Mouse (Mus musculus) limb, embryonic 15.5 days (tissue): ENCODE measurements at regions not wholly inside any gene's neighbourhood (a gene's known extent, or its start where the extent isn't known, plus 50 kb on each side); places are given as distances from the start of the nearest gene placed in this dataset.

ENCODE experiments used
- ATAC-seq: fragments of 200-750 bp; cut with Nextera tagmentation; 2 replicates; pipeline ENCODE4 v1.8.0; 2017; ENCODE audit warnings: low read depth, moderate TSS enrichment; ENCODE audit not compliant: insufficient number of reproducible peaks, low FRiP score, low TSS enrichment
- H3K27ac ChIP-seq: fragments of 300-500 bp; sonication (generic); 2 replicates; pipeline ENCODE4 v1.5.1; 2015; ENCODE audit warnings: moderate library complexity, mild to moderate bottlenecking, inconsistent platforms
- H3K27me3 ChIP-seq: fragments of 300-500 bp; sonication (generic); 2 replicates; pipeline ENCODE4 v1.6.1; 2015; ENCODE audit warnings: inconsistent platforms
- H3K36me3 ChIP-seq: fragments of 300-500 bp; sonication (generic); 2 replicates; pipeline ENCODE4 v1.6.1; 2015; ENCODE audit warnings: inconsistent platforms
- H3K4me1 ChIP-seq: fragments of 300-500 bp; sonication (generic); 2 replicates; pipeline ENCODE4 v1.6.1; 2015; ENCODE audit warnings: inconsistent platforms
- H3K4me2 ChIP-seq: fragments of 300-500 bp; sonication (generic); 2 replicates; pipeline ENCODE4 v1.6.1; 2015; ENCODE audit warnings: mild to moderate bottlenecking, inconsistent platforms
- H3K4me3 ChIP-seq: fragments of 300-500 bp; sonication (generic); 2 replicates; pipeline ENCODE4 v1.5.1; 2015; ENCODE audit warnings: mild to moderate bottlenecking, inconsistent platforms
- H3K9ac ChIP-seq: fragments of 300-500 bp; sonication (generic); 2 replicates; pipeline ENCODE4 v1.6.1; 2015; ENCODE audit warnings: inconsistent platforms
- H3K9me3 ChIP-seq: fragments of 300-500 bp; sonication (generic); 2 replicates; pipeline ENCODE4 v1.6.1; 2016; ENCODE audit warnings: inconsistent platforms
- WGBS: fragments of 180-500 bp; shearing (Covaris S2); methylation state at CpG from one replicate; pipeline ENCODE4 v1.1.7; 2015; 5-methylcytosine and 5-hydroxymethylcytosine counted together

GRCm38 (mm10) chr15:61532808-61533207 is 610.0 kb upstream of the A1bg start:
- Histone ChIP-seq H3K27ac (no peak overlapping the region), H3K4me2 (no peak overlapping the region), H3K4me3 (no peak overlapping the region), H3K9ac (no peak overlapping the region), H3K4me1 (no peaks in the 10 kb centered on the region), H3K9me3 (no peaks in the 10 kb centered on the region), H3K36me3 (no peaks in the 10 kb centered on the region), H3K27me3 (no peaks in the 10 kb centered on the region)
- ATAC-seq, result no peak
- WGBS, result 72% methylated on average over 7 of the region's 7 CpGs

DNA sequence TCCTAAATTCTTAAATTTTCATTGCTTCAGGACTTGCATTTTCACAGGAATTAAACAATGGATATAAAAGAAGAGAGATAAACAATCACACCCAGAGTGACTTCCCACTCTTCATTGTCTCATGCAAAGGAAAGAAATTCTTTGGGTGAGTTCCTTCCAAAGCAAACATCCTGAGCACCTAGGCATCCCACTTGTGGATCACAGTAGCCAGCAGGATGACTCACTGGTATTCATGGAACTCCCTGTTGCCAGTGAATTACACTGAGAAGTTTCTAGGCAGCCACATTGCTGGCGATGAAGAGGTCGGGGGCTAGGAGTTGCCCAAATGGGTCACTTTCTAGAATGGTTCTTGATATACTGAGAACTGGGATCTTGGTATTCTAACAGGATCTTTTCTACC is 609.2 kb upstream of the A1bg start:
- Histone ChIP-seq H3K4me2 (no peak overlapping the region), H3K27me3 (no peaks in the 10 kb centered on the region), H3K4me3 (no peak overlapping the region), H3K9me3 (no peaks in the 10 kb centered on the region), H3K36me3 (no peaks in the 10 kb centered on the region), H3K27ac (no peak overlapping the region), H3K9ac (no peak overlapping the region), H3K4me1 (no peaks in the 10 kb centered on the region)
- 84% methylated on average over 2 of the region's 2 CpGs for WGBS
- no peak for ATAC-seq

- H3K36me3 ChIP-seq, result no peaks in the 10 kb centered on the region
- no peak for ATAC-seq
- no peaks in the 10 kb centered on the region for H3K27me3 ChIP-seq
- no peak overlapping the region for H3K4me3 ChIP-seq
- H3K9ac ChIP-seq, result no peak overlapping the region
- no peaks in the 10 kb centered on the region for H3K4me1 ChIP-seq
- H3K9me3 ChIP-seq, result no peaks in the 10 kb centered on the region
- no peak overlapping the region for H3K27ac ChIP-seq
- 67% methylated on average over 2 of the region's 2 CpGs for WGBS
- no peak overlapping the region for H3K4me2 ChIP-seq
Measured at GRCm38 (mm10) chr15:61523036-61523435, 600.2 kb upstream of the A1bg start.

DNA sequence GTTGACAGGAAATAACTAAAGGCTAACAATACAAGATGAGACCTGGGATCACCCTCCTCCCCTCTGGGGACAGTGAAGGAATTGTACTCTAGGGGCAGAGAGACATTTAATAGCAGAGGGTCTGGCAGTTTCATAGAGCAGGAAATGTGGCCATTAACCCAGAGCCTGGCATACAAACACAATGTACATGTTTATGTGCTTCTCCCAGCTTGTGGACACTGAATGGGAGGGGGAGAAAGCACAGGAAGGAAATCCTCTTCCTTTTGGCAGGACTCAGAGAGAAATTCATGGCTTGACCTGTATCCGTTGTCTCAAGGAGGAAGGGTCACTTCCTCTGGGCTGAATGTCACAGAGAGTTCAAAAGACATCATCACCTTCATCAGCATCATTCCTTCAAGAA is 594.5 kb upstream of the A1bg start:
- Histone ChIP-seq H3K4me3 (no peak overlapping the region), H3K4me1 (no peaks in the 10 kb centered on the region), H3K4me2 (no peak overlapping the region), H3K36me3 (no peaks in the 10 kb centered on the region), H3K27ac (no peak overlapping the region), H3K27me3 (no peaks in the 10 kb centered on the region), H3K9me3 (no peaks in the 10 kb centered on the region), H3K9ac (no peak overlapping the region)
- 50% methylated on average over 1 of the region's 1 CpGs for WGBS
- no peak for ATAC-seq

- Histone ChIP-seq H3K27me3 (no peaks in the 10 kb centered on the region), H3K9ac (no peak overlapping the region), H3K9me3 (no peaks in the 10 kb centered on the region), H3K36me3 (no peaks in the 10 kb centered on the region), H3K4me2 (no peak overlapping the region), H3K27ac (no peak overlapping the region), H3K4me3 (no peak overlapping the region), H3K4me1 (no peaks in the 10 kb centered on the region)
- ATAC-seq, result no peak
- 31% methylated on average over 1 of the region's 1 CpGs for WGBS
Measured at GRCm38 (mm10) chr15:61514324-61514723, 591.5 kb upstream of the A1bg start.

DNA sequence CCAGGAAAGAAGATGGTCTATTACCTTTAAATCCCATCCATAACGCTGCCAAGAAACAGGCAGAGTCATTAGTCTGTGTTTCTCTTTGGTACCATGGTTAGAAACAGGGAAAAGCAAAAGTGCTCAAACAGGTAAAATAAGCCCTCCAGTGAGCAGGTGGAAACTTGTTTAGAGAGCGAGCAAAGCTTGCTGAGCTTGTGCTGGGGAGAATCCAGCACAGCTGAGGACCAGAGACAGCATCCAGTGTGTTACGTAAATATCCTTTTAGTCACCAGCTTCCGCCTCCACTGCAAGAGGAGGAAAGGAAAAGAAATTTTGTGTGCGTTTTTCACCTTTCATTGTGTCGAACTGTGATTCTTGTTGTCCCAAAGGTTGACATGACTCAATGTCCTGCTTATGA is 586.0 kb upstream of the A1bg start:
- H3K27me3 ChIP-seq, result no peaks in the 10 kb centered on the region
- H3K4me1 ChIP-seq, result no peaks in the 10 kb centered on the region
- 66% methylated on average over 6 of the region's 6 CpGs for WGBS
- no peak overlapping the region for H3K4me3 ChIP-seq
- no peak overlapping the region for H3K4me2 ChIP-seq
- no peak overlapping the region for H3K9ac ChIP-seq
- H3K27ac ChIP-seq, result no peak overlapping the region
- no peaks in the 10 kb centered on the region for H3K36me3 ChIP-seq
- no peak for ATAC-seq
- no peaks in the 10 kb centered on the region for H3K9me3 ChIP-seq

DNA sequence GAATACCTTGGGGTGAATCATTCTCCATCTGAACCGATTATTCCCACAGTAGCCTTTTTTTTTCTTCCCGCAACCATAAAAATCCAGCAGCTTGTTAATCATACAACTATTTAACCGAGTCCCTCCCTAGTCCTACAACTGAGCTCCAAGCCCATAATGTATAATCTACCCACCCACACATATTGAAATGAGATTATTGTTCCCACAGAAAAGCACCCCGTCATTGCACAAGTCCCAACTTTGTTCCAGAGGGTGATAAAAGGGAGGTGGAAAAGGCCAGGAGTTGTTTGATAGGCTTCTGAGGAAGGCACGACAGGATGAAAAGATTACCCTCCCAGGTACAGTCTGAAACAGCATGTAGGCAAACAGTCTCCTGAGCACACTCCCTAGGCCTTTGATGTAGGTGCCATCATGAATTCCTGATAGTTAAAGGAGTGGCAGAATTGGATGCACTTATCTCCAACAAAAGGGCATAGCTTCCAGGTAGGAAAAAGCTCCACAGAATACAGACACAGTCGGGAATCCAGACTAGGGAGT is 583.6 kb upstream of the A1bg start:
- no peak overlapping the region for H3K27ac ChIP-seq
- H3K9me3 ChIP-seq, result no peaks in the 10 kb centered on the region
- H3K27me3 ChIP-seq, result no peaks in the 10 kb centered on the region
- H3K4me3 ChIP-seq, result no peak overlapping the region
- no peak overlapping the region for H3K9ac ChIP-seq
- WGBS, result 63% methylated on average over 6 of the region's 6 CpGs
- no peak overlapping the region for H3K4me2 ChIP-seq
- no peak for ATAC-seq
- no peaks in the 10 kb centered on the region for H3K36me3 ChIP-seq
- H3K4me1 ChIP-seq, result no peaks in the 10 kb centered on the region

DNA sequence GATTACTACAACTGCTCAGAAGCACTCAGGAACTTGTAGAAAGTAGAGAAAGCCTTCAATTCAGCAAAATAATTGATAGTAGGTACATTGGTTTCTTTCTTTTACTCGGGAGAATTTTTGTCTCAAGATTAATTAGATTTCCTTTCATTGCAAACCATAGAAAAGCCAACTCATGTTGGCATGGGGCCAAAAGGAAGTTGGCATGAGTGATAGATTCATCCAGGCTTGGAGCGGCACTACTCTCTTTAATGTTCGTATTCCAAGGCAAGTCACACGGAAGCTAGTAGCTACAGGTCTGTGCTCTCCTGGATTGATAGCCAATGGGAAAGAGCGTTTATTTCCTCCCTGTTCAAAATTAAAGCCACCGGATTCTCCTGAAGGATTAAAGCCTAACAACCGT is 580.6 kb upstream of the A1bg start:
- no peak for ATAC-seq
- Histone ChIP-seq H3K9me3 (no peaks in the 10 kb centered on the region), H3K4me1 (no peaks in the 10 kb centered on the region), H3K27me3 (no peaks in the 10 kb centered on the region), H3K9ac (no peak overlapping the region), H3K4me2 (no peak overlapping the region), H3K27ac (no peak overlapping the region), H3K4me3 (no peak overlapping the region), H3K36me3 (no peaks in the 10 kb centered on the region)
- 69% methylated on average over 7 of the region's 7 CpGs for WGBS

DNA sequence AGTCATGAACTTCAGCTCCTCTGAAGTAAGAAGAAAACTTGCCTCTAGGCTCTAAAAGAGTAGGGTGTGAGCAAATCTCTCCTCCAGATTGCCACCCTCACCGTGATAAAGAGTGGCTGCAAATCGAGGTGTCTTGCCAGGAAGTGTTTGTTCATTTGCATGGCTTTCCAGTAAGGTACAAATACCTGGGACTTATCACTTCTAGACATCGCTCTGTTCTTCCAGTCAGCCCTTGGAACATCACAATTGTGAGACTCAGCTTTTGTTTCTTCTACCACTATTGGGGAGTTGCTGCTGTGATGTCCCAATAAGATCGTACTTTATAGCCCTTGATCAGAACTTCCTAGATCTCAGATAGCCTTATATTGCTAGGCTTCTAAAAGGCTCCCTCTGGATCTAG is 566.9 kb upstream of the A1bg start:
- no peaks in the 10 kb centered on the region for H3K27me3 ChIP-seq
- no peak for ATAC-seq
- no peak overlapping the region for H3K4me3 ChIP-seq
- no peaks in the 10 kb centered on the region for H3K36me3 ChIP-seq
- WGBS, result 74% methylated on average over 4 of the region's 4 CpGs
- no peak overlapping the region for H3K4me2 ChIP-seq
- H3K27ac ChIP-seq, result no peak overlapping the region
- H3K4me1 ChIP-seq, result no peaks in the 10 kb centered on the region
- H3K9me3 ChIP-seq, result no peaks in the 10 kb centered on the region
- H3K9ac ChIP-seq, result no peak overlapping the region

DNA sequence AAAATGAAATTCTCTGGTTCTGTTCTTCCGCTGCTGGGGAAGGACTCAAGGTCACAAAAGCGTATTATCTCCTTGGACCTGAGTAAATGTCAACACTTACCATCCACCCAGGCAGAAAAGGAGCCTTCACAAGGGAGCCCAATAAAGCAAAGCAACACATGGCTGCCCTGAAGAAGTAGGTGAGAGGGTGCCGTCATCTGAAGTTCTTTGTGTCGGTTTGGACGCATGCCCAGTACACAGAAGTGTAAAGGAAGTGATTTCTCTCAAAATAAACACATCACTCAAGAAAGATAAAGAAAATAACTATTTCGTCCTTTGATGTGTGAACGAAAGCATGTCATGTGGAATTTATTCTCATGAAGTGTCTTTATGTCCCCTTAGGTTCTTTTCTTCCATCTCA is 559.0 kb upstream of the A1bg start:
- no peak overlapping the region for H3K4me2 ChIP-seq
- no peak overlapping the region for H3K4me3 ChIP-seq
- H3K4me1 ChIP-seq, result no peaks in the 10 kb centered on the region
- no peaks in the 10 kb centered on the region for H3K36me3 ChIP-seq
- H3K9me3 ChIP-seq, result no peaks in the 10 kb centered on the region
- no peak for ATAC-seq
- 59% methylated on average over 7 of the region's 7 CpGs for WGBS
- no peaks in the 10 kb centered on the region for H3K27me3 ChIP-seq
- H3K9ac ChIP-seq, result no peak overlapping the region
- no peak overlapping the region for H3K27ac ChIP-seq

GRCm38 (mm10) chr15:61473900-61474299 is 551.1 kb upstream of the A1bg start:
- WGBS, result 46% methylated on average over 1 of the region's 1 CpGs

GRCm38 (mm10) chr15:61455042-61455441 is 532.2 kb upstream of the A1bg start:
- 0 out of 2 replicates have a peak, but pooled peaks cover 3% of the 10 kb centered on the region for H3K4me1 ChIP-seq
- WGBS, result 85% methylated on average over 5 of the region's 5 CpGs

More at GRCm38 (mm10) chr15:61473900-61474299, 551.1 kb upstream of the A1bg start:
- H3K4me2 ChIP-seq, result no peak overlapping the region
- no peaks in the 10 kb centered on the region for H3K4me1 ChIP-seq
- no peaks in the 10 kb centered on the region for H3K9me3 ChIP-seq
- H3K27ac ChIP-seq, result no peak overlapping the region
- no peak overlapping the region for H3K4me3 ChIP-seq
- no peak overlapping the region for H3K9ac ChIP-seq
- no peaks in the 10 kb centered on the region for H3K36me3 ChIP-seq
- no peaks in the 10 kb centered on the region for H3K27me3 ChIP-seq
- ATAC-seq, result no peak

GRCm38 (mm10) chr15:61454350-61454671 is 531.5 kb upstream of the A1bg start:
- H3K9ac ChIP-seq, result no peak overlapping the region
- 64% methylated on average over 1 of the region's 1 CpGs for WGBS
- no peaks in the 10 kb centered on the region for H3K9me3 ChIP-seq
- ATAC-seq, result no peak
- H3K27me3 ChIP-seq, result no peaks in the 10 kb centered on the region
- no peak overlapping the region for H3K4me2 ChIP-seq
- H3K36me3 ChIP-seq, result no peaks in the 10 kb centered on the region
- H3K4me1 ChIP-seq, result 0 out of 2 replicates have a peak, but pooled peaks cover 3% of the 10 kb centered on the region
- no peak overlapping the region for H3K4me3 ChIP-seq
- H3K27ac ChIP-seq, result no peak overlapping the region

More at GRCm38 (mm10) chr15:61455042-61455441, 532.2 kb upstream of the A1bg start:
- Histone ChIP-seq H3K4me2 (no peak overlapping the region), H3K9ac (no peak overlapping the region), H3K4me3 (no peak overlapping the region), H3K9me3 (no peaks in the 10 kb centered on the region), H3K36me3 (no peaks in the 10 kb centered on the region), H3K27ac (no peak overlapping the region), H3K27me3 (no peaks in the 10 kb centered on the region)
- no peak for ATAC-seq
